Mouse (Mus musculus) heart, embryonic 16.5 days (tissue): ENCODE measurements around the gene Ccdc172. TPM values are rescaled to one million over a fixed set of nuclear protein-coding genes. Genes with fewer than 3 reads are reported as not detected.
A peak's percentile ranks its signal among the peaks of the same experiment; 100 is the strongest.

Source experiments
- ATAC-seq: fragments of 200-750 bp; cut with Nextera tagmentation; replicated peaks from 2 replicates; pipeline ENCODE4 v1.8.0; 2017; ENCODE audit warnings: moderate number of reproducible peaks; ENCODE audit not compliant: insufficient read depth, low FRiP score; ENCODE audit errors: extremely low read depth
- H3K27ac ChIP-seq: fragments of 300-500 bp; sonication (generic); 2 replicates; pipeline ENCODE4 v1.5.1; 2014; ENCODE audit warnings: mild to moderate bottlenecking, low read length, control low read depth, moderate library complexity
- H3K27me3 ChIP-seq: fragments of 300-500 bp; sonication (generic); 2 replicates; pipeline ENCODE4 v1.6.1; 2014; ENCODE audit warnings: low read length, mixed read lengths; ENCODE audit not compliant: control insufficient read depth, insufficient read depth
- H3K36me3 ChIP-seq: fragments of 300-500 bp; sonication (generic); 2 replicates; pipeline ENCODE4 v1.6.1; 2014; ENCODE audit not compliant: control insufficient read depth, insufficient read depth
- H3K4me1 ChIP-seq: fragments of 300-500 bp; sonication (generic); 2 replicates; pipeline ENCODE4 v1.6.1; 2014; ENCODE audit warnings: low read length, mixed read lengths; ENCODE audit not compliant: control insufficient read depth, insufficient read depth
- H3K4me2 ChIP-seq: fragments of 300-500 bp; sonication (generic); 2 replicates; pipeline ENCODE4 v1.6.1; 2014; ENCODE audit warnings: low read depth, mild to moderate bottlenecking, control low read depth, low read length
- H3K4me3 ChIP-seq: fragments of 300-500 bp; sonication (generic); 2 replicates; pipeline ENCODE4 v1.5.1; 2014; ENCODE audit warnings: mild to moderate bottlenecking, control low read depth, low read length
- H3K9ac ChIP-seq: fragments of 300-500 bp; sonication (generic); 2 replicates; pipeline ENCODE4 v1.6.1; 2014; ENCODE audit warnings: low read length, control low read depth
- H3K9me3 ChIP-seq: fragments of 300-500 bp; sonication (generic); replicated peaks from 2 replicates; pipeline ENCODE4 v1.6.1; 2016; ENCODE audit warnings: low read length; ENCODE audit not compliant: control insufficient read depth
- WGBS: fragments of 180-500 bp; shearing (Covaris S2); extraction: QIAGEN DNeasy Blood & Tissue Kit; methylation state at CpG from one replicate; pipeline ENCODE4 v1.1.7; 2014; 5-methylcytosine and 5-hydroxymethylcytosine counted together
- polyA plus RNA-seq: library from polyadenylated mRNA; unstranded; fragments of >200 nt; fragmentation: Nextera tagmentation; extraction: Ambion mirVana; gene quantifications from 2 replicates; pipeline ENCODE4 v1.2.1, GENCODE M21; 2015

Gene Ccdc172
- not detected in 2 replicates for polyA plus RNA-seq

DNA sequence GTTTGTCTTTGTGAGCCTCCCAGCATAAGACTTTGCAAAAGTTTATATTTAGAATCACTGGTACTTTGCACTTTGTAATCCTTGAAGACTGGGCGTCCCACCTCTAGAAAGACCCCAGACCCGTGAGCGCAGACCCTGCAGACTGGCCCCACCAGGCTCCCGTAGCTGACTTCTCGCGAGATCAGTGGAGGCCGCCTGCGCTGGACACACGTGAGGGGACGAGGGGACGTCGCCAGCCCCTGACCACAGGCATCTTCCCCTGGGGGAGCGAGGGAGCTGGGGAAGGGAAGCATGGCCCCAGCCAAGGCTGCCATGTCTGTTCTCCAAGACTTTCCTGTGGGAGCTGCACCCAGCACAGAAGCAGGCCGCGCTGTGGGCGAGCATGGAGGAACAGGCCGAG, at the start of gene Ccdc172:
Ccdc172 (plus strand) TSS at position 176 of the 400 bp plus-strand sequence.
- H3K9ac ChIP-seq, result no peak within 1 kb of the TSS
- H3K4me2 ChIP-seq, result no peak within 1 kb of the TSS
- H3K36me3 ChIP-seq, result no peaks in the 10 kb centered on the region
- WGBS, result 86% methylated on average over 17 of the region's 17 CpGs
- ATAC-seq, result no peak
- no peaks in the 10 kb centered on the region for H3K27me3 ChIP-seq
- H3K4me3 ChIP-seq, result no peak within 1 kb of the TSS
- H3K9me3 ChIP-seq, result no peaks in the 10 kb centered on the region
- H3K27ac ChIP-seq, result no peak within 1 kb of the TSS
- no peaks in the 10 kb centered on the region for H3K4me1 ChIP-seq

DNA sequence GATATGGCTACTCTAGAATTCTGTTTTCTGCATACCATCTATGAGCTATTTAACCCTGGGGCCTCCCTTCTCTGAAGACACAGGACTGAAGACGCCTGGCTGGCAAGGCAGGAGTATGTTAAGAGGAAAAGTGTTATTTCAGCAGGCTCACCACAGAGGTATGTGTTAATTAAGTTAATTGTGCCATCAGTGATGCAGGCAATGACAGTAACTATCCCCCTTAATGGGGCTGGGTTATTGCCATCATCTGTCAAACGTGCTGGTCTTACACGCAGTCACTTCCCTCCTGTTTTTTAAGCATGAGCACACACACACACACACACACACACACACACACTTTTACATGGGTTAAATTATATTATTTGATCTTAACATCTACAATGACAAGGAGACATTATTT, 48.0 kb upstream of the Ccdc172 start:
- Histone ChIP-seq H3K4me2 (no peak overlapping the region), H3K9ac (no peak overlapping the region), H3K9me3 (no peaks in the 10 kb centered on the region), H3K27me3 (no peaks in the 10 kb centered on the region), H3K27ac (no peak overlapping the region), H3K4me1 (no peaks in the 10 kb centered on the region), H3K36me3 (no peaks in the 10 kb centered on the region), H3K4me3 (no peak overlapping the region)
- no peak for ATAC-seq
- WGBS, result 80% methylated on average over 3 of the region's 3 CpGs

DNA sequence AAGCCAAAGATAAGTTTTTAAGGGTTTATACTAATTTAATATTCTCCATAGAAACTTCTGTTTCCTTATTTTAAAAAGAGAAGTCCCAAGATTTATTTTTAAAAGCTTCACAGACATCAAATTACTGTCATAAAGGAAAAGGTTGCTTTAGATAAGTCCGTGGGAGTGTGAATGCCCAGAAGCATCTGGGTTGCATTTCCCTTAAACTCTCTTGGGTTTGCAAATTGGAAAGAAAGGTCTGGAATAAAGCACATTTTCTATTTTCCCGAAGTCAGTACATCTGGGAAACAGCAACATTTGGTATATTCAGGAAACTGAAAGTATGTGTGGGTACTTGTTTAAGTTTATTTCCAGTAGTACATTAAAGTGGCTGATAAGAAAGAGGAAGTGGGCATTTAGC, 43.5 kb upstream of the Ccdc172 start:
- Histone ChIP-seq H3K27me3 (no peaks in the 10 kb centered on the region), H3K9ac (no peak overlapping the region), H3K4me2 (no peak overlapping the region; the same call in 1 of the 2 replicates), H3K4me1 (no peaks in the 10 kb centered on the region; the same call in 1 of the 2 replicates), H3K9me3 (no peaks in the 10 kb centered on the region), H3K27ac (no peak overlapping the region), H3K36me3 (no peaks in the 10 kb centered on the region), H3K4me3 (no peak overlapping the region)
- no peak for ATAC-seq
- WGBS, result 47% methylated on average over 2 of the region's 2 CpGs

DNA sequence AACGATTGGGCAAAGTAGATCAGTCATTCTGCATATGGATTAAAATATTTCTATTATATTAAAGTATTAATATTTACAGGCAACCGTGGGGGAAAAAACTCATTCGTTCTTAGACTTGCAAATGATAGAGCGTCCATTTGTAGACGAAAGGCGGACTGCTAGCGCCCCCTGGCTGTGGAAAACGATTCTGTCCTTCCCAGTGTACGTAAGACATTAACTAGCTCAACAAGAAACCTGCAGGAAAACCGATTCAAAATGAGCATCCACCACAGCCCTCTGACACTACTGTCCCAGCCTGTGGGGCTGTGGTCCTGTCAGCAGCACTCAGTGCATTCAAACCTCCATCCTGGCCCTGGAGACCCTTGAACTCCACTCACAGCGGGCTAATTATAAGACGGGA, 42.4 kb upstream of the Ccdc172 start:
- Histone ChIP-seq H3K36me3 (no peaks in the 10 kb centered on the region), H3K4me1 (no peaks in the 10 kb centered on the region; the same call in 1 of the 2 replicates), H3K4me2 (no peak overlapping the region), H3K27ac (no peak overlapping the region), H3K4me3 (no peak overlapping the region), H3K9me3 (no peaks in the 10 kb centered on the region), H3K27me3 (no peaks in the 10 kb centered on the region), H3K9ac (no peak overlapping the region)
- WGBS, result 20% methylated on average over 12 of the region's 12 CpGs
- no peak for ATAC-seq

DNA sequence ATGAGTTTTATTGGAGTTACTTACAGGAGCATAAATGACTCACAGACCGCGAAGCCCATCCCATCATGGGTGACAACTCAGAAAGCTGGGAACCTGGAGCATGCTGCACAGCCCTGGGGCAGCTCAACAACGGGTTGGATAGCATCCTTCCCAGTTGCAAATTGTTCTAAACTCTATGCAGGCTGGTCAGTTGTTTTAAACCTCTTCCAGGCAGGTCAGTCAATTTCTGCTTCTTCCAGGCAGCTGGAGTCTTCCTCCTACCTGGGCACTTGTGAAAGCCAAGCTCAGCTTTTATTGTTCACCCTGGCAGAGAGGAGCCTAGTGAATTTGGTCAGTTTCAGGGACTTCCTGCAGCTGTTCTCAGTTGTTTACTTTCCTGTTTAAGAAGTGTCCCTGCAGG, 37.5 kb upstream of the Ccdc172 start:
- Histone ChIP-seq H3K9ac (no peak overlapping the region), H3K4me1 (no peaks in the 10 kb centered on the region; the same call in 1 of the 2 replicates), H3K27me3 (no peaks in the 10 kb centered on the region), H3K4me3 (no peak overlapping the region), H3K27ac (no peak overlapping the region), H3K36me3 (no peaks in the 10 kb centered on the region), H3K4me2 (no peak overlapping the region), H3K9me3 (no peaks in the 10 kb centered on the region)
- 86% methylated on average over 3 of the region's 3 CpGs for WGBS
- no peak for ATAC-seq

DNA sequence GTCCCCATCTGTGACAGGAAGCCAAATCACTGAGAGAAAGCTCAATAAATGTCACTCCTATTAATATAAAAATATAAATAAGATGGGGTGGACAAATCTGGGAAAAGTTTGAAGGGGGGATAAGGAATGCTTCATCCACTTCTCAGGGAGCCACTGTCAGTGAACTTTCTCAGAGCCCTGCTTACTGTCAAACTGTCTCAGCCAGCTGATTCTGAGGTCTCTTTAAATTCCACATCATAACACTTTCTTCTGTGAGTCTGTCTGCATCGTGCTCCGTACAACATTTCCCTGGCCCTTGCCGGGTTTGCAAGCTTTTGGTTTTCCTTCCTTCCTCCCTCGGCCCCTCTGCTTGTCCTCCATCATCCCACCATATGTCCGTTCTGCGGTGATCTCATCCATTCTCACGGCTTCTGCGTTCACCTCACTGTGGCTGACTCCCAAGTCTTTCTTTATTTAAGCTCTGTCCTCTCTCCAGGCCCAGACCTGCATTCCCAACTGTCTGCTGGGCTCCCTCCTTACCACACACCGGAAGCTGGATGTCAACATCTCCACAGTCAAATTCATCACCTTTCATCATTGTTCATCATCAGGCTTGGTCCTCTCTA, 29.3 kb upstream of the Ccdc172 start:
- Histone ChIP-seq H3K36me3 (no peaks in the 10 kb centered on the region), H3K4me3 (no peak overlapping the region), H3K4me1 (peaks cover 5% of the 10 kb centered on the region), H3K27ac (no peak overlapping the region), H3K27me3 (no peaks in the 10 kb centered on the region), H3K9me3 (no peaks in the 10 kb centered on the region; the same call in 1 of the 2 replicates), H3K4me2 (no peak overlapping the region), H3K9ac (no peak overlapping the region)
- no peak for ATAC-seq
- 55% methylated on average over 9 of the region's 9 CpGs for WGBS

DNA sequence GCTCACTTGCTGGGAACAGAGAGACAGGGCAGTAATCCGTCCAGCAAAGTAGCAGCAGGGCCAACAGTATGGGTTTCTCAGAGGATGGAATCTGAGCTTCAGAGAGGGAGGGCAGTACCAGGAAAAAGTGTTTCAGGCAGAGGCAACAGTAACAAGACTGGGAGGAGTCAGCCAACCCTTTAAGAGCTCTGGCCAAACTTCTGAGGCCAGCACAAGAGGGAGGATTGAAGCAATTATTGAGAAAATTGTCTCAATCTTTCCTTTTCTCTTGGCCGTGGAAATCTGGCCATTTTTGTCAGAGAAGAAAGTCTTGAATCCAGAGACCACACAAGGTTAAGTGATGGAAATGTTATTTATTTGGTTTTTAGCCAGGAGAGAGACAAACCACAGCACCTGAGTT, 25.1 kb upstream of the Ccdc172 start:
- Histone ChIP-seq H3K4me1 (peaks cover 5% of the 10 kb centered on the region), H3K4me2 (no peak overlapping the region), H3K4me3 (no peak overlapping the region), H3K9ac (no peak overlapping the region), H3K36me3 (no peaks in the 10 kb centered on the region), H3K27me3 (no peaks in the 10 kb centered on the region), H3K27ac (no peak overlapping the region), H3K9me3 (peaks cover 6% of the 10 kb centered on the region)
- no peak for ATAC-seq
- WGBS, result 54% methylated on average over 2 of the region's 2 CpGs

DNA sequence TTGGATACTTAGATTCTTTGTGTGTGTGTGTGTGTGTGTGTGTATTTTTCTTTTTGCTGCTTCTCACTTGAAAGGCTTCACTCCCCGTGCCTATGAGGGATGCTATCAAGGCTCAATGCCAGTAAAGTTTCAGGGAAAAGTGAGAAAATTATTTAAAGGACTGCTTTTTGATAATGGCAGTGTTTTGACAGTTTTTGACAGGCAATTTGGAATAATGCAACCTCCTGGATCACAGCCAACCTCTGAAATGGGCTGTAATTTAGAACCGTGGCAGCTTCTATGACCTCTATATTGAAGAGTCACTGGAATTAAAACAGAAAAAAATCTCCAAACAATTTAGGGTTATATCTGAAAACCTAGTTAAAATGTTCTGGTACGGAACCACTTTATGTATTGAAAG, 14.7 kb upstream of the Ccdc172 start:
- 52% methylated on average over 3 of the region's 3 CpGs for WGBS
- ATAC-seq, result no peak
- H3K9me3 ChIP-seq, result no peaks in the 10 kb centered on the region

DNA sequence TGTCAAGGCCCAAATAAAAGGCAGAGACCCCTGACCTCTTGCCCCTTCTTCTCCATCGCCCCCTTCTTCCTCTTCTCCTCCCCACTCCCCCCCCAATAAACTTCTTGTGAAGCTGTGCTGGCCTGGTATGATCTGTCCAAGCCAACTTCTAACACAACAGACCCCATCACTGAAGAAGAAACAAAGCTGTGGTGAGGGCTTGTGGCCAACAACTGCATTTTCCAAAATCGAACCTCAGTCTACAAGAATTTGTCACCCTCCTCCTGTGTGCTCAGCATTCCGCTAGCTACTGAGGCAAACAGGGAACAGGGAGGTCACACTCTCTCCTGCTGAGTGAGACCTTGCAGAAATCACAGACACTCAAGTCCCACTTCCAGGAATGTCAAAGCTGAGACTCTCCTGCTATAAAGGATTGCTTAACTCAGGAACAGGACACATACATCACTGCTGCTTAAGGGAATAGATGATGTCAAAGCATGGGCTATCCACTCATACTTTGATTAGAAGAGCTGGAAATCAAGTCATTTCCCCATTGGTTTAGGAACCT, 12.3 kb upstream of the Ccdc172 start:
- no peak overlapping the region for H3K9ac ChIP-seq
- H3K9me3 ChIP-seq, result no peaks in the 10 kb centered on the region
- H3K4me3 ChIP-seq, result no peak overlapping the region
- H3K4me2 ChIP-seq, result no peak overlapping the region
- H3K36me3 ChIP-seq, result no peaks in the 10 kb centered on the region
- ATAC-seq, result peak; percentile 28
- 48% methylated on average over 3 of the region's 3 CpGs for WGBS
- H3K4me1 ChIP-seq, result no peaks in the 10 kb centered on the region
- no peaks in the 10 kb centered on the region for H3K27me3 ChIP-seq
- H3K27ac ChIP-seq, result no peak overlapping the region

More for the DNA sequence above, 14.7 kb upstream of the Ccdc172 start:
- Histone ChIP-seq H3K36me3 (no peaks in the 10 kb centered on the region), H3K4me2 (no peak overlapping the region), H3K27ac (no peak overlapping the region), H3K27me3 (no peaks in the 10 kb centered on the region), H3K9ac (no peak overlapping the region), H3K4me3 (no peak overlapping the region), H3K4me1 (no peaks in the 10 kb centered on the region)
